Mouse (Mus musculus) neural tube, embryonic 14.5 days (tissue): ENCODE data around the gene Skap2. TPM values are rescaled to one million over a fixed set of nuclear protein-coding genes. Genes with fewer than 3 reads are reported as not detected.
A peak's percentile ranks its signal among the peaks of the same experiment; 100 is the strongest.

ENCODE experiments used
- ATAC-seq: fragments of 200-750 bp; cut with Nextera tagmentation; 2 replicates; pipeline ENCODE4 v1.8.0; 2017; ENCODE audit warnings: low read depth, mild to moderate bottlenecking, moderate TSS enrichment, moderate library complexity
- H3K27ac ChIP-seq: fragments of 300-500 bp; sonication (generic); 2 replicates; pipeline ENCODE4 v1.5.1; 2014; ENCODE audit warnings: low read depth, mild to moderate bottlenecking, control low read depth, low read length, moderate library complexity, mixed read lengths
- H3K27me3 ChIP-seq: fragments of 300-500 bp; sonication (generic); 2 replicates; pipeline ENCODE4 v1.6.1; 2014; ENCODE audit warnings: low read length; ENCODE audit not compliant: control insufficient read depth, insufficient read depth
- H3K36me3 ChIP-seq: fragments of 300-500 bp; sonication (generic); 2 replicates; pipeline ENCODE4 v1.6.1; 2014; ENCODE audit warnings: low read length, mixed read lengths; ENCODE audit not compliant: control insufficient read depth, insufficient read depth
- H3K4me1 ChIP-seq: fragments of 300-500 bp; sonication (generic); 2 replicates; pipeline ENCODE4 v1.6.1; 2014; ENCODE audit warnings: low read length; ENCODE audit not compliant: control insufficient read depth, insufficient read depth
- H3K4me2 ChIP-seq: fragments of 300-500 bp; sonication (generic); 2 replicates; pipeline ENCODE4 v1.6.1; 2014; ENCODE audit warnings: mild to moderate bottlenecking, low read depth, low read length, control low read depth
- H3K4me3 ChIP-seq: fragments of 300-500 bp; sonication (generic); 2 replicates; pipeline ENCODE4 v1.5.1; 2014; ENCODE audit warnings: low read depth, low read length, control low read depth, mixed read lengths
- H3K9ac ChIP-seq: fragments of 300-500 bp; sonication (generic); replicated peaks from 2 replicates; pipeline ENCODE4 v1.6.1; 2014; ENCODE audit warnings: low read depth, mild to moderate bottlenecking, control low read depth, low read length, mixed read lengths
- H3K9me3 ChIP-seq: fragments of 300-500 bp; sonication (generic); 2 replicates; pipeline ENCODE4 v1.6.1; 2016; ENCODE audit warnings: low read length; ENCODE audit not compliant: control insufficient read depth
- WGBS: fragments of 180-500 bp; shearing (Covaris S2); extraction: QIAGEN DNeasy Blood & Tissue Kit; methylation state at CpG from one replicate; pipeline ENCODE4 v1.1.7; 2014; 5-methylcytosine and 5-hydroxymethylcytosine counted together
- polyA plus RNA-seq: library from polyadenylated mRNA; unstranded; fragments of >200 nt; fragmentation: Nextera tagmentation; extraction: Ambion mirVana; gene quantifications from 2 replicates; pipeline ENCODE4 v1.2.1, GENCODE M21; 2014

The Skap2 gene
- polyA plus RNA-seq, 1 experiment from 2014 or later, result 26.1 TPM

GRCm38 (mm10) chr6:52028131-52028530 lies 15.8 kb upstream of the Skap2 start:
- ATAC-seq, result no peak
- Histone ChIP-seq H3K9me3 (no peaks in the 10 kb centered on the region), H3K4me1 (no peaks in the 10 kb centered on the region), H3K4me2 (no peak overlapping the region), H3K27me3 (no peaks in the 10 kb centered on the region), H3K9ac (no peak overlapping the region), H3K27ac (no peak overlapping the region), H3K4me3 (no peak overlapping the region), H3K36me3 (no peaks in the 10 kb centered on the region)
- 84% methylated on average over 7 of the region's 7 CpGs for WGBS

GRCm38 (mm10) chr6:52027181-52027580 lies 14.8 kb upstream of the Skap2 start:
- WGBS, result 88% methylated on average over 4 of the region's 4 CpGs
- Histone ChIP-seq H3K4me3 (no peak overlapping the region), H3K27ac (no peak overlapping the region), H3K4me1 (no peaks in the 10 kb centered on the region), H3K36me3 (no peaks in the 10 kb centered on the region), H3K4me2 (no peak overlapping the region), H3K27me3 (no peaks in the 10 kb centered on the region), H3K9me3 (no peaks in the 10 kb centered on the region), H3K9ac (no peak overlapping the region)
- ATAC-seq, result no peak

DNA sequence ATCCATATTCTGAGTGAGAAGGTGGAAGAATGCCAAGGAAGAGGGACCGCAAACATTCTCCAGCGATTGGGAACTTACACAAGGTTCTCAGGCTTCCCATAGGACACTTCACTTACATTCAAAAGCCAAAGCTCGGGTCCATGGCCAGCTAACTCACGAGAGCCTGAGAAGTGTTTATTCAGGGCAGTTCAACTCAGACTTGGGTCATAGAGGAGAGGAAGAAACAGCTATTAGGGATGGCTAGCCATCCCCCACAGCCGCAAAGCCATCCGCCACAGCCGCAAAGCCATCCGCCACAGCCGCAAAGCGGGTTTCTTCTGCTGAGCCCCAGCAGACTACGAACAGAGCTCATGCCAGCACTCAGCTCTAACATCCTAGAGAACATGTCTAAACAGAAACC lies 13.9 kb upstream of the Skap2 start:
- no peak overlapping the region for H3K27ac ChIP-seq

DNA sequence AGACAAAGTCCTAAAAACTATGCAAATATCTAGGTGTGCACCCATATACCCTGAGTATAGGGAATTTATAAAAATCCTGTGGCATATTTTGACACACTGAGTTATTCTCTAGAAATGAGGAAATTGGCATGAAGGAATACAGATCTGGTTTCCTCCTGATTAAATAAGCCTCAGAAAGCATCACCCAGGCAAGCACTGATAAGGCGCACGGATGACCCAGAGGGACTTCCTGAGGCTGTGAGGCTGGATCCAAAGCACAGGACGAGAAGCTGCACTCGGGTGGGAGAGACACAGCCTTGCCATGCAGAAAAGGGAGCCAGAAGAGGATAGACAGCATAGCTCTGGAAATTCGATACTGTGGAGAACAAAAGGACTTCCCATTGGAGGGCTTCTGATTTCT lies 12.4 kb upstream of the Skap2 start:
- H3K27ac ChIP-seq, result no peak overlapping the region
- no peaks in the 10 kb centered on the region for H3K36me3 ChIP-seq
- H3K9me3 ChIP-seq, result no peaks in the 10 kb centered on the region
- H3K4me1 ChIP-seq, result no peaks in the 10 kb centered on the region
- no peak overlapping the region for H3K9ac ChIP-seq
- WGBS, result 62% methylated on average over 5 of the region's 5 CpGs
- no peaks in the 10 kb centered on the region for H3K27me3 ChIP-seq
- ATAC-seq, result no peak
- H3K4me3 ChIP-seq, result no peak overlapping the region
- H3K4me2 ChIP-seq, result no peak overlapping the region

More for the DNA sequence above, 13.9 kb upstream of the Skap2 start:
- no peaks in the 10 kb centered on the region for H3K36me3 ChIP-seq
- no peak for ATAC-seq
- H3K9ac ChIP-seq, result no peak overlapping the region
- no peaks in the 10 kb centered on the region for H3K9me3 ChIP-seq
- no peak overlapping the region for H3K4me3 ChIP-seq
- no peaks in the 10 kb centered on the region for H3K4me1 ChIP-seq
- no peaks in the 10 kb centered on the region for H3K27me3 ChIP-seq
- no peak overlapping the region for H3K4me2 ChIP-seq
- WGBS, result 83% methylated on average over 11 of the region's 11 CpGs

DNA sequence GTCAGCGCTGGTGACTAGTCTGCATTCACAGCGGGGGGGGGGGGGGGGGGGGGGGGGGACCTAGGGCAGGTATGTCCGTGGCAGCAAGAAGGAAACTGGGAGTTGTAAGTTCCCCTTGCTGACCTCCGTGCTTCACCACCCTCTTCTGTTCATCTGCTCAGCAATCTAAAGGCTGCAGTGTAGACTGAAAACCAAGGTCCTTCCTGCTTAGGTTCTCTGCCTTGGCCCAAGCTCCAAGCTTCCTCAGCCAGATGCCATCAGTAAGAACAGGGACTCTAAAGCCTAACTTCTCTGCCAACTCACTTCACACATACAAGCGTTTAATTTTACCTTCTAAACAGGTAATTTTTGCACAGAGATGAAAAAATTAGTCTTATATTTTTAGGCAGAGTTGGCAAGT lies 10.0 kb upstream of the Skap2 start:
- no peak for ATAC-seq
- H3K4me2 ChIP-seq, result no peak overlapping the region
- H3K9me3 ChIP-seq, result no peaks in the 10 kb centered on the region
- H3K27ac ChIP-seq, result no peak overlapping the region
- 54% methylated on average over 3 of the region's 5 CpGs for WGBS
- H3K4me1 ChIP-seq, result no peaks in the 10 kb centered on the region
- H3K9ac ChIP-seq, result no peak overlapping the region
- no peaks in the 10 kb centered on the region for H3K27me3 ChIP-seq
- H3K36me3 ChIP-seq, result no peaks in the 10 kb centered on the region
- H3K4me3 ChIP-seq, result no peak overlapping the region

DNA sequence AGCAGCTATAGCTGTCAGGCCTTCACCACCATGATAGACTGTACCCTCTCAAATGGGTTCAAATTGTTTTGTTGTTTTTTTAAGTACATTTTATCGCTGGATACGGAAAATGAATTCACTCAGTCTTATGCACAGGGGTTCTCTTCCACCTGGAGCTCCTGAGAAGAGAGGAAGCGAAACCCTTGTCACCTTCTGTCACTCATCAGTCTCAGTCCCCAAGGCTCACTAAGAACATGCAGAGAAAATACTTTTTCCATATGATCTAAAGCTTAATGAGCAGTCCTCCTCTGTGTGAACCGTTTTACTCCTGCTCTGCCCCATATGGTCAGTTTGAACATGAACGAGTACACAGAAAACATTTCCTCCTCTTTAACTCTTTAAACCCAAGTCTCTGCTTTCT lies 7.9 kb upstream of the Skap2 start:
- H3K36me3 ChIP-seq, result no peaks in the 10 kb centered on the region
- no peak overlapping the region for H3K27ac ChIP-seq
- H3K4me1 ChIP-seq, result no peaks in the 10 kb centered on the region
- WGBS, result 86% methylated on average over 5 of the region's 5 CpGs
- no peaks in the 10 kb centered on the region for H3K9me3 ChIP-seq
- H3K4me3 ChIP-seq, result no peak overlapping the region
- no peaks in the 10 kb centered on the region for H3K27me3 ChIP-seq
- H3K4me2 ChIP-seq, result no peak overlapping the region
- no peak overlapping the region for H3K9ac ChIP-seq
- ATAC-seq, result no peak

DNA sequence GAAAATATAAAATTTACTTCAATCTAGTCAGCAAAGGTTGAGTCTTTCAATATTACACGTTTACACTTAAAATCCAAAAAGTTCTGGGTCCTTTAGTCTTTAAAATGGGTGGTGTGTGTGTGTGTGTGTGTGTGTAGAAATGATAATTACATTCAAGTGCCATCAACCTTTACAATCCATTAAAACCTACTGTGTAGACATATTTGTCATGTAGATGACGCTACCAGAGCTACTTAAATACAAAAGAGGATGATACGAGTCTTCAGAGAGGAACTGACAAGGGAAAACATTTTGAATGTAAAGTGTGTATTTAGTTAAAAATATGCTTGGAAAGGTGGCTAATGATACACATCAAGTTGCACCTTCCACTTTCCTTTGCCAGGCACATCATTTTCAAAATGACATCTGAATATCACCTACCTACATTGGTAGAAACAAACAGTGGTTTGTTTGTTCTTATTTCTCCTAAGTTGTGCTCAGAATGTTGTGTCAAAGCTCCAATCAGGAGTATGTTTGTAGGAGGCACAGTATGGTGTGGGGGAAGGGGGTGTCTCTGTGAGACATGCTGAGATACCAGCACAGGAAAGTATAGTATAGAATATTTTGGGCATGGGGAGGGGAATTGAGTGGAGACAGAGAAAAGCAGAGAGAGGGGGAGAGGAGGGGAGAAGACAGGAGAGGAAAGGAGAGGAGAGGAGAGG lies 1.0 kb upstream of the Skap2 start:
- no peak overlapping the region; the same call in 1 of the 2 replicates for H3K27ac ChIP-seq
- ATAC-seq, result no peak
- H3K4me2 ChIP-seq, result peak overlapping the region; percentile 65
- peak overlapping the region; percentile 53 for H3K4me3 ChIP-seq
- H3K36me3 ChIP-seq, result no peaks in the 10 kb centered on the region
- WGBS, result 4% methylated on average over 3 of the region's 3 CpGs
- no peaks in the 10 kb centered on the region for H3K27me3 ChIP-seq
- peak overlapping the region; percentile 25; the same call in 1 of the 2 replicates for H3K9ac ChIP-seq
- no peaks in the 10 kb centered on the region for H3K9me3 ChIP-seq
- 0 out of 2 replicates have a peak, but pooled peaks cover 6% of the 10 kb centered on the region for H3K4me1 ChIP-seq

DNA sequence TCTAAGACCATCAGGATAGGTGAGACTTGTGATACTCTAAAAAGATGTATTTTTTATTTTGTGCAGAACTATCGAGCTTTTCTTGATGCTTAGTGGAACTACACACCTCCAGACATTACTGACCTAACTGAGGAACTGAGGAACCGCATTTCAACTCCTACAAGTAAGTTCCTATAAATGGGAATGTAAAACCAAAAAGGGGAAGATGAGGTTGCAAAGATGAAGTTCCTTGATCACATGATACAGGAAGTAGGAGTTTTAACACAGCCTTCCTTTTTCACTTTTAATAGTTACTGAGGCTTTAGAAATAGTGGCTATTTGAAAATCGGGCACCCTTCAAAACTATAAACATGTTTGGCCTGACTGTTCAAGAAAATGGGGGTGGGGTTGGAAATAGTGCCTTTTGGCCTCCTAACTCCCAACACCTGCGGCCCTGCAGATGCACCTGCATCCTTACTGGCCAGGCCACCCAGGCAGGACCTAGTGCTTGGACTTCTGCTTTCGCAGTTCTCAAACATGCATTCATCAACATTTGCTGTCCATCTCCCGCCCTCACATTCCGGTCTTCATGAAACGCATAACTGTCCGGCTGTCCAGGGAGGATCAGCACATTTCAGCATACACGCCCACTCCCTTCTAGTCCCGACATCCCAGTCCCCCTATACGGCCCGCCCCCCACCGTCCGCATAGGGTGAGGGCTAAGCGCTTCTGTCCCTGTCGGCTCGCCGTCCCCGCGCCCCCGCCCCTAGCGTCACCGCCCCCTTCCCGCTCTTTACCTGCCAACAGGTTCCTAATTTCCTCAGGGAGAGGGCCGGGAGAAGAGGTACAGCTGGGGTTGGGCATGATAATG lies 565 bp downstream of the Skap2 start:
- 6% methylated on average over 26 of the region's 26 CpGs for WGBS
- peak; percentile 83 for ATAC-seq
- Histone ChIP-seq H3K4me1 (peaks cover 18% of the 10 kb centered on the region; the same call in 1 of the 2 replicates), H3K4me2 (peak overlapping the region; percentile 65), H3K9me3 (no peaks in the 10 kb centered on the region), H3K27me3 (no peaks in the 10 kb centered on the region), H3K27ac (peak overlapping the region; percentile 73; the same call in 1 of the 2 replicates), H3K4me3 (peak overlapping the region; percentile 53), H3K36me3 (no peaks in the 10 kb centered on the region), H3K9ac (peak overlapping the region; percentile 25)

DNA sequence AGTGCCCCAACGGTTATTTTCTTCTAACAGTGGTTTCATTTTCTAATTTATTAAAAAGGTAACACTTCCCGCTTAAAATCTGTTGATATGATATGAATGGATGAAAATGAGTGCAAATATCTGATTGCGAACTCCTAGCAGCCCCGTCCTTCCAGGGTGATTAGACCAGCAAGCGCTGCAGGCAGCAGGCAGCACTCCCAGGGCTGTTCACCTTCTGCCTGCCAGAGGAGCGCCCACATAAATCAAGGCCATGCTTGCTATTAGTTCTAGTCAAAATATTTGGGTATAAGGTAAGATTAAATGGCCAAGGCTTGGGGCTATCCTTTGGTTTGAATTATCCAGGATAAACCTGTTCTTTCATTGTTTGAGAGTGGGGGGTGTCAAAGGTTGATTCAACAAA lies 3.0 kb downstream of the Skap2 start:
- Histone ChIP-seq H3K9ac (no peak overlapping the region), H3K9me3 (no peaks in the 10 kb centered on the region), H3K4me1 (peaks cover 30% of the 10 kb centered on the region), H3K27ac (no peak overlapping the region), H3K36me3 (no peaks in the 10 kb centered on the region), H3K27me3 (no peaks in the 10 kb centered on the region), H3K4me3 (no peak overlapping the region), H3K4me2 (no peak overlapping the region)
- 39% methylated on average over 6 of the region's 6 CpGs for WGBS
- ATAC-seq, result no peak
